Comparison of ENCODE assay signal across 8 mouse cellular contexts in genomic region chr6:88831456-88831855, GRCm38 (mm10). TPM values are rescaled to one million over a fixed set of nuclear protein-coding genes. Genes with fewer than 3 reads are reported as not detected.
A peak's percentile ranks its signal among the peaks of the same experiment; 100 is the strongest.
DNase-seq lines count a peak whose midpoint lies in the region; ATAC-seq and TF ChIP-seq lines count a peak whose summit lies in the region.

No protein-coding gene starts in this region.

- H3K27ac ChIP-seq in embryonic fibroblast, embryonic 13.5 days (ENCODE audit: insufficient read depth, low read length), result no peak overlapping the region
- no peak overlapping the region for H3K27ac ChIP-seq in intestine, embryonic 14.5 days (ENCODE audit: low read depth)
- no peak overlapping the region for H3K27ac ChIP-seq in olfactory bulb, adult 2 months (ENCODE audit: insufficient read depth, low read depth, low read length)

- no peak for TF ChIP-seq POLR2A in embryonic fibroblast, embryonic 13.5 days (IDR thresholded peaks at IDR 0.05; ENCODE audit: low read depth, low read length)
- TF ChIP-seq POLR2A in lung, adult 2 months (IDR thresholded peaks at IDR 0.05; ENCODE audit: borderline replicate concordance, extremely low read depth, low read depth, low read length), result no peak
- TF ChIP-seq POLR2A in olfactory bulb, adult 2 months (IDR thresholded peaks at IDR 0.05; ENCODE audit: insufficient read depth, low read depth, low read length), result no peak

- WGBS in intestine, embryonic 14.5 days, result 27% methylated on average over 8 of the region's 8 CpGs
- 27% methylated on average over 8 of the region's 8 CpGs for WGBS in lung, adult 2 months
- 25% methylated on average over 8 of the region's 8 CpGs for WGBS in olfactory bulb, adult 2 months

- H3K9me3 ChIP-seq in intestine, embryonic 14.5 days (ENCODE audit: control insufficient read depth, low read length), result no peaks in the 10 kb centered on the region

- no peaks in the 10 kb centered on the region for H3K27me3 ChIP-seq in C2C12 (ENCODE audit: control insufficient read depth, insufficient read depth, insufficient read length)
- no peaks in the 10 kb centered on the region for H3K27me3 ChIP-seq in intestine, embryonic 14.5 days (replicated peaks; ENCODE audit: control insufficient read depth, insufficient read depth, low read length)

- H3K9ac ChIP-seq in intestine, embryonic 14.5 days (ENCODE audit: low read length), result no peak overlapping the region

- peak; percentile 61 for TF ChIP-seq CTCF in C2C12 (IDR thresholded peaks at IDR 0.05; ENCODE audit: control insufficient read depth, insufficient read depth, insufficient read length)
- TF ChIP-seq CTCF in embryonic fibroblast, embryonic 13.5 days (IDR thresholded peaks at IDR 0.05; ENCODE audit: borderline replicate concordance, insufficient read depth, low read length), result peak; percentile 83
- TF ChIP-seq CTCF in lung, adult 2 months (IDR thresholded peaks at IDR 0.05; ENCODE audit: insufficient read depth, low read length), result peak; percentile 91
- TF ChIP-seq CTCF in olfactory bulb, adult 2 months (IDR thresholded peaks at IDR 0.05; ENCODE audit: insufficient read depth, low read depth, low read length), result peak; percentile 20; the same call in 1 of the 2 replicates

- H3ac ChIP-seq in C2C12 (ENCODE audit: control insufficient read depth, insufficient read length, low read depth), result no peak overlapping the region

- no peaks in the 10 kb centered on the region for H3K4me1 ChIP-seq in embryonic fibroblast, embryonic 13.5 days (ENCODE audit: control insufficient read depth, insufficient read depth, low read length)
- peaks cover 11% of the 10 kb centered on the region for H3K4me1 ChIP-seq in intestine, embryonic 14.5 days (replicated peaks; ENCODE audit: control insufficient read depth, insufficient read depth, low read length)
- H3K4me1 ChIP-seq in lung, adult 2 months (ENCODE audit: control insufficient read depth, insufficient read depth, low read length), result no peaks in the 10 kb centered on the region
- peaks cover 20% of the 10 kb centered on the region for H3K4me1 ChIP-seq in olfactory bulb, adult 2 months (ENCODE audit: control insufficient read depth, insufficient read depth, low read length)

- H3K79me2 ChIP-seq in C2C12 (ENCODE audit: control insufficient read depth, insufficient read depth), result no peaks in the 10 kb centered on the region

- ATAC-seq in intestine, embryonic 14.5 days (replicated peaks; ENCODE audit: low FRiP score, low TSS enrichment, low read depth), result peak; percentile 44; the same call in 1 of the 2 replicates

- H3K36me3 ChIP-seq in C2C12 (ENCODE audit: control insufficient read depth, insufficient read depth), result no peaks in the 10 kb centered on the region
- H3K36me3 ChIP-seq in intestine, embryonic 14.5 days (ENCODE audit: control insufficient read depth, insufficient read depth, low read length), result peaks cover 12% of the 10 kb centered on the region

- peak; percentile 83 for DNase-seq in 3T3-L1 (ENCODE audit: low read depth, low spot score)
- peak; percentile 76 for DNase-seq in brain, embryonic 18.5 days (ENCODE audit: low read depth, low spot score)
- DNase-seq in intestine, embryonic 14.5 days (ENCODE audit: low spot score), result peak; percentile 85
- DNase-seq in lung, adult 2 months, result peak; percentile 55
- no peak for DNase-seq in frontal cortex, postnatal 14 days (ENCODE audit: low spot score in 2 of 2)

- H3K4me3 ChIP-seq in C2C12 (ENCODE audit: insufficient read depth, poor library complexity, severe bottlenecking), result no peak overlapping the region
- H3K4me3 ChIP-seq in embryonic fibroblast, embryonic 13.5 days (ENCODE audit: insufficient read depth, low read length), result no peak overlapping the region
- no peak overlapping the region for H3K4me3 ChIP-seq in intestine, embryonic 14.5 days (ENCODE audit: low read depth, low read length)
- H3K4me3 ChIP-seq in lung, adult 2 months (replicated peaks; ENCODE audit: extremely low read depth, low read depth, low read length), result no peak overlapping the region
- no peak overlapping the region for H3K4me3 ChIP-seq in olfactory bulb, adult 2 months (ENCODE audit: insufficient read depth, low read depth, low read length)

- no peaks in the 10 kb centered on the region for H3K79me3 ChIP-seq in C2C12 (ENCODE audit: low read depth)

- H3K4me2 ChIP-seq in intestine, embryonic 14.5 days (ENCODE audit: low read length), result no peak overlapping the region

TF ChIP-seq in C2C12, 6 proteins besides CTCF, POLR2A, EP300 and RAD21:
- TF ChIP-seq MYOG (IDR thresholded peaks at IDR 0.05; ENCODE audit: control insufficient read depth, extremely low read depth, insufficient read length) (no peak), CEBPB (IDR thresholded peaks at IDR 0.05; ENCODE audit: low read depth) (no peak), MYOD1 (IDR thresholded peaks at IDR 0.05; ENCODE audit: control insufficient read depth, insufficient read length, low read depth) (no peak)

RNA-seq across cellular contexts. Expression of gene Abtb1, which starts 10.3 kb away (rescaled TPM):
- 6.7 TPM for polyA plus RNA-seq in C2C12 (2012; fragmentation: generic; extraction: Trizol)
- 4.9 and 5.3 TPM in 2 replicates for polyA plus RNA-seq in embryonic fibroblast, embryonic 13.5 days (2011; ENCODE audit: insufficient read length, low read depth, missing spikeins)
- polyA plus RNA-seq in intestine, embryonic 14.5 days (2014; fragmentation: Nextera tagmentation; extraction: Ambion mirVana), result 21.8 and 23.0 TPM in 2 replicates
- polyA plus RNA-seq in lung, adult 2 months (2012; rRNA removed), result 80.0 and 90.8 TPM in 2 replicates
- polyA plus RNA-seq in olfactory bulb, adult 2 months (2012; ENCODE audit: insufficient read depth, insufficient read length, low replicate concordance, missing spikeins), result not detected in 2 replicates

RNA-seq across cellular contexts. Expression of gene Podxl2, which starts 43.4 kb away (rescaled TPM):
- polyA plus RNA-seq in C2C12 (2012; fragmentation: generic; extraction: Trizol), result 2.8 TPM
- polyA plus RNA-seq in embryonic fibroblast, embryonic 13.5 days (2011; ENCODE audit: insufficient read length, low read depth, missing spikeins), result 9.3 and 13.9 TPM in 2 replicates
- polyA plus RNA-seq in intestine, embryonic 14.5 days (2014; fragmentation: Nextera tagmentation; extraction: Ambion mirVana), result 68.0 and 71.4 TPM in 2 replicates
- 35.8 and 51.4 TPM in 2 replicates for polyA plus RNA-seq in lung, adult 2 months (2012; rRNA removed)
- polyA plus RNA-seq in olfactory bulb, adult 2 months (2012; ENCODE audit: insufficient read depth, insufficient read length, low replicate concordance, missing spikeins), result 321 TPM in 1 of 2 replicates, not detected in the other

Comparison
In these comparisons a context has a peak if more than half of its experiments do, and no peak if none do; other contexts are left out.
1. DNase-seq: peak in 3T3-L1 (single experiment), brain, embryonic 18.5 days (single experiment), intestine, embryonic 14.5 days (single experiment) and lung, adult 2 months (single experiment); none in frontal cortex, postnatal 14 days (0 of 2).
2. CTCF ChIP-seq: peak in every context shown above with its lines; median percentile 91 in lung, adult 2 months; 83 in embryonic fibroblast, embryonic 13.5 days; 61 in C2C12; 20 in olfactory bulb, adult 2 months.